Mouse (Mus musculus) erythroblast, embryonic 14.5 days (primary cell): ENCODE measurements around the gene Chn1.

ENCODE experiments used
- GATA1 ChIP-seq: IDR thresholded peaks from 2 replicates; pipeline ENCODE4 v1.6.1; 2012; ENCODE audit warnings: low read length, inconsistent platforms, mixed read lengths
- TAL1 ChIP-seq: IDR thresholded peaks from 3 replicates; pipeline ENCODE4 v1.6.1; 2012; ENCODE audit warnings: low read length, inconsistent platforms, mixed read lengths

- TF ChIP-seq GATA1 = no peak
- TF ChIP-seq TAL1 = no peak
Observed at GRCm38 (mm10) chr2:73587109-73587506, 188.0 kb downstream of the Chn1 start.
